Mouse (Mus musculus) mouse embryonic stem cell (cell line): ENCODE measurements around the gene Apol9b.

ENCODE experiments used
- in situ Hi-C, 2 experiments: fragments of 300-500 bp; cut with MboI; formaldehyde crosslinking; loops; 1 replicate in 1 of 2; 3 replicates in 1 of 2; pipeline ENCODE4 v1.14.3; 2019 to 2020; ENCODE audit warnings: low sequenced_read_pairs in 2 of 2, low pct_unique_long_range_greater_than_20kb in 1 of 2, mixed read lengths in 1 of 2; ENCODE audit not compliant: unreplicated experiment in 1 of 2

The Apol9b gene

DNA sequence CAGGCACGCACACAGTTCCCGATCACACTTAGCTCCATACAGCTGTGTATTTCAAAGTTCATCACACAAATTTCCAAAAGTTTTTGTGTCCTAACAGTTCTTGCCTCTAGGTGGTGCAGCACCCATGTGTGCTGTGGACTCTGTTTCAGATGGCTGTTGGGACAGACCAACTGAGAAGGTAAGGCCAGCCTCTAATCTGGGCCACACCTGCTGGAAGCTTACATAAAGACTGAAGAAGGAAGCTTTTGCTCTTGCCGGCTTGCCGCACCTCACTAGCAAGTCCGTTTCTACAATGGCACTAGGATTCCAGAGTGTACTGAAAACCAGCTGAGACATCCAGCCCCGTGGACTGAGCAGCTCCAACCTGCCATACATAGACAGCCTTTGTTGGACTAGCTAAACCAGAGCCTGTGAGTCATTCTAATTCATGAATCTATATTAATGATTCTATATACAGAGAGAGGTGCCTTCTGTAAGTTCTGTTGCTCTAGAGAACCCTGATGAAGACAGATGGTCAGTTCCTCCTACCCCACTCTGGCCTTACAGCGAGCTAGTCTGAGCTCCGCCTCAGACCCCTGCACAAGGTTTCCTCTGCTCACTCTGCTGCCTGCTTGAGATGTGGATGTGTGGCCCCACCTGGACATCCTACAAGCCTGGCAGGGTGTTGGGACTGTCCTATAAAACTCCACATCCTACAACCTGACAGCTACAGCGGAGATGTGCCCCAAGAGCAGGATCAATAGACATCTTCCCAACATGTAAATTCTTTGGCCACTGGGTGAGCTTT lies 11.9 kb downstream of the Apol9b start:
- in situ Hi-C loops = loop anchor here in 1 of 2 experiments (25.0 kb wide), 1 partner anchor 372 kb away; the partner anchor contains the start of gene Cacng2

DNA sequence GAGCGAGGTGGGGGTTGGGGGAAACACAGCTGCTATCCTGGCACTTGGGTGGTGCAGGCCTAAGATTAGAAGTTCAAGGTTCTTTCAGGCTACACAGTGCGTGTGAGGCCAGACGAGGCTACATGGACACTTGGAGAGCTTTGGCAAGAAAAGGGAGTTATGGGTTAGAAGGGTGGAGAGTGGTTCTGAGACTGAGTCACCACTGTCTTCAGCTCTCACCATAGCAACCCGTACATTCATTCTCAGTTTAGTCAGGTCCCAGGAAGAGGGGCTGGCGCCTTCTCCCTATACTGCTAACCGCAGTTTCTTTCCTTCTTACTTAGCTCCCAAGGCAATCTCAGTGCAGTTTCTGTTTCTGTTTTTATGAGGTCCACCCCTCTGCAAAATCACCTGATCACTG lies 12.7 kb downstream of the Apol9b start:
- in situ Hi-C loops = loop anchor here in 1 of 2 experiments (25.0 kb wide), 1 partner anchor 371 kb away; the partner anchor contains the start of gene Cacng2

DNA sequence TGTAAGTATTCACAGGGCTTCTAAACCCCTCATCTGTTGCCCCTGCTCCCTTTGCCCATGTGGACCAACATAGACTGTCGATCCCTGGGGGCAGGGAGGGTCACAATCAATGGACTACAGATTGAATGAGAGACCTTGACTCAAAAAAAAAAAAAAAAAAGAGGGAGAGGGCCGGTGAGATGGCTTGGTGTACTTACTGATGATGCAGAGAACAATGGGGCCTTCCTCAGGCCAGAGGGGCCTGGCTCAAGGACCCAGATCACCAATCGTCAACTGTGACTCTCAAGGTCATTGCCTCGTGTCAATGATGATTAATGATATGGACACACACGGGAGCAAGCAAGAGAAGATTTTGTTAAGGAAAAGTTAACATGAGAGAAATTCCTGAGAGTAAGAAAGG lies 15.8 kb downstream of the Apol9b start:
- in situ Hi-C loops = loop anchor here in 1 of 2 experiments (25.0 kb wide), 1 partner anchor 368 kb away; the partner anchor contains the start of gene Cacng2

DNA sequence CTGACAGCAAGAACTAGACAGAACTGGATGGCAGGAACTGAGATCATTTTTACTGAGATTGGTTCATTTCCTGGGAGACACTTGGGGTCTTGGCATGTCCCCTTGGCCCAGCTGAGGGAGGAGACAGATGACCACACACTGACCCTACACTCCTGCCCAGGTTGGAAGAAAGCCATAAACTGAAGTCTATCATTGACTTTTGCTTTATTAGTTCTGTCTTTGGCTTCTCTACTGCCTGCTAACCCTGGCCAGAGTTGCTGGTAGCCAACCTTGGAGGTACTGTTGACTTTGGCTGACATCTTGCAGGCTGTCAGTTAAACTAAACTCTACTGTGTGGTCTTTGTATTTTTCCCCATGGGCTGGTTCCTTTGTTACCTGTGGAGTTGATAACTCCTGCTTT lies 16.2 kb downstream of the Apol9b start:
- in situ Hi-C loops = loop anchor here in 1 of 2 experiments (25.0 kb wide), 1 partner anchor 367 kb away; the partner anchor contains the start of gene Cacng2

DNA sequence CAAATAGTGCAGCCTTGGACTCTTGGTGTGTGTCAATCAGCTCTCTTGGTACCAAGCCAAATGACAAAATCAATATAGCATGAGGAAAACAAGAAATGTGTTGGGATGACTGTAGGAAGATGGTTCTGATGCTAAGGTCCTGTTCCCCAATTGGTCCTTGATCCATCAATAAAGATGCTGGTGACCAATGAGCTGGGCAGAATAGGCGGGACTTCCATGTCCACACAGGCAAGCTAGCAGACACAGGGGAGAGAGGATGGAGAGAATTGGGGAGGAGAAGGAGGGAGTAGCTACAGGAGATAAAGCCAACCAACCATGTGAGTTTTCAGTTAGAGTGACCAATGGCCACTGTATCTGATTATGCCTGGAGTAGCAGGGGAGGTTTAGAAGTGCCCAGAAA lies 17.5 kb downstream of the Apol9b start:
- in situ Hi-C loops = loop anchor here in 1 of 2 experiments (25.0 kb wide), 1 partner anchor 366 kb away; the partner anchor contains the start of gene Cacng2

DNA sequence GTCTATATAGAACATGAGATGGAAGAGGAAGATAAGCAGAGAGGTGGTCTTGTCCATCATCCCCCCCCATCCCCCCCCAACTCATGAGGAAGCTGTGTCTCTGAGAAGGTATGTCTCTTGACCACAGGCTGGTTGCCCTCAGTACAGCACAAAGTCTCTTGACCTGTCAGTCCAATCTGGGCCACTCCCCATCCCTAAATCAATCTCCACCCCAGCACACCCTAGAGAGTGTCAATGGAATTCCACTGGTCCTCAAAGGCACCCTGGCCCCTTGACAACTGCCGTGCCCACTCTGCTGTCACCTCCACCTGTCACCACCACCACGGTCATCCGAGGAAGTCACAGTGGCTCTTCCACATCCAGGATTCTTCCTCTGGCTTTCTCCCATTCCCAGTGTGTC lies 19.6 kb downstream of the Apol9b start:
- in situ Hi-C loops = loop anchor here in 1 of 2 experiments (25.0 kb wide), 1 partner anchor 364 kb away; the partner anchor contains the start of gene Cacng2

DNA sequence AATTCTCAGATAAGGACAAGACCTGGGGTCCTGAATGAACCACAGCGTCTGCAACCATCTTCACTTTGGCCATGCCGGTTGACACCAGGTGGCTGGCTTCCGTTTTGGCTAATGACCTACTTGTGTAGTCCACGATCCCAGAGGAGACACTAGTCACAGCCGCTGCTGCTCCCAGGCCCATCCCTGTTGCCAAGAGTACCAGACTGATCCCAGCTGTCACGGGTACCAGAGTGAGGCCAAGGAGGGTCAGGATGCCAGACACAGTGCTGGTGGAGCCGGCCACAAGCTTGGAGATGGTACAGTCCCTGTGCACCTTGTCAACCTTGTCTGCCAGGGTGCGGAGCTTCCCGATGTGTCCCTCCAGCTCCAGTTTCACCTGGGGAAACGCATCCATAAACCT lies 20.9 kb downstream of the Apol9b start:
- in situ Hi-C loops = loop anchor here in 1 of 2 experiments (25.0 kb wide), 1 partner anchor 363 kb away; the partner anchor contains the start of gene Cacng2

DNA sequence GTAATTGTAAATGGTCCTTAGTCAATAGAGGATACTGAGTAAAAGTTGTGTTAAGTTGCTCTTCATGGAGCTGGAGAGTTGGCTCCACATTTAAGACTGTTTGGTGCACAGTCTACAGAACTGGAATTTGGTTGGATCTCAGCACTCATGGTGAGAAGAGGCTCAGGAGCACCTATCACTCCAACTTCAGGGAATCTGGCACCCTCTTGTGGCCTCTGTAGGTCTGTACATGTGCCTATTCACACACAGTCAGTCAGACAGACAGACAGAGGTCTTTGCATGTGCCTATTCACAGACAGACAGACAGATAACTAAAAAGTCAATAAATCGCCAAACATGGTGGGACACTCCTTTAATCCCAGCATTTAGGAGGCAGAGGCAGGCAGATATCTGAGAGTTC lies 21.6 kb downstream of the Apol9b start:
- in situ Hi-C loops = no loop called here

DNA sequence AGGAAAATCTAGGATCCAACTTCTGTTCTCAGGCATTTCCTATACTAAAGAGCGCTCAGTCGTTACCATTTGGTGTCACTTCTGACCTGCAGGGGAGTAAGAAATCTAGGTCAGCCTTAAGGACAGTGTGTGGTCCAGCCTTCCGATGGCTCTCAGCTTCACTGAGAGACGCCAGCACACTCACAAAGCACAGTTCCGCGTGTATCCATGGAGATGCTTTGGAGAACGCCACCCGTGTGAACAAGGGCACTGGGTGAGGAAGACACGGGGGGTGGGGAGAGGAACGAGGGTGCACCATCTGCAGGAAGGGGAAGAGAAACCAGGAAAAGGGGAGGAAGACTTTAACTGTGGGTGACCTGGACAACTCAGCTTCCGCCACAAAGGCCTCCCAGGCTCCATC lies 23.6 kb downstream of the Apol9b start:
- in situ Hi-C loops = no loop called here

DNA sequence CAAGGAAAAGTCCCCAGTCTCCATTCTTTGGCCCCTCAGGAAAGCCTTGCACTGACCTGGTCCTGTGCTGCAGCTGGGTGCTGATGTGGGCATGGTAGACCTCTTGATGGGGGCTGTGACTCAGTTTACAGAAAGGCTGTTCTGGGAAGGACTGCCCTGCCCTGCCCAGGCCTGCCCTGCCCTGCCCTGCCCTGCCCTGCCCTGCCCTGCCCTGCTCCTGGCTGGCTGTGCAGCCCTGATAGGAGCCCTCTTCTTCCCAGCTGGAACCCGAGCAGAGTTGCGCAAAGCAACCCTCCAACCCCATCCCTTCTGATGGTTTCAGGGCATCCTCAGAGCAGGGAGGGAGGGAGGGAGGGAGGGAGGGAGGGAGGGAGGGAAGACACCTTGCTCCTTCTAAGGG lies 26.3 kb downstream of the Apol9b start:
- in situ Hi-C loops = no loop called here

DNA sequence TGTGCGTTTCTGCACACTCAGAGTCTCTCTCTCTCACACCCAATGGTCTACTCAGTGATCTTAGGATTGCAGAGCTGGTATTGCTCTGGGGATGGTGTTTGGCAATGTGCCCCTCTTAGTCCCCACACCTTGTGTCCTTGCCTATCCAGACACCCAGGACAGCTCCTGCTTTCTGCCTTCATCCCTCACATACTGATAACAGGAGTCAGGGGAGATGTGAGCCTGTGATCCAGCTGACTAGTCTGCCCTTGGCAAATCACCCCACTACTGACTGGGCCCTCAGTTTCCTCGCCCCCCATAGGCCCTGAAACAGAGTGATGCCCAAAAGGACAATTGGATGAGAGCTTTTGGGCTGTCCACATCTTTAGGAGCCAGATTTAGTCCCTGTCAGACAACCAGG lies 27.2 kb downstream of the Apol9b start:
- in situ Hi-C loops = no loop called here

DNA sequence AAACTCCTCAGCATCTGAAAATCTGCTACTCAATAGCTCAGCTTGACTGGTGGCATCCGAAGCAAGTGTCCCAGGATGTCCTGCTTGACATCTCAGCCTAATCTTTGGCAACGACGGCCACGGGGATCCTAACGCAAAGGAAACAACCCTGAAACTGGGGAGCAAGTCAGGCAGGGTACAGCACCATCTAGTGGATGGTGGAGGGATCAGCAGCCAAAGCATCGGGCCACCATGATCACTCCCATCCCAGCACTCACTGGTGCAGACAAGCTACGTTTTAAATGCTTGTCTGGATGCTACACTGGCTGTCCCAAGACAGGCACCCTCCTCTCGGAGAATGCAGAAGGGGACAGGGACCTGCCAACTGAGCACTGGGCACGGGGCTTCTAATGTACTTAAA lies 28.0 kb downstream of the Apol9b start, which contains the start of gene Apol8:
Apol8 (minus strand) TSS at position 156 of the 400 bp plus-strand sequence.
- in situ Hi-C loops = no loop called here

DNA sequence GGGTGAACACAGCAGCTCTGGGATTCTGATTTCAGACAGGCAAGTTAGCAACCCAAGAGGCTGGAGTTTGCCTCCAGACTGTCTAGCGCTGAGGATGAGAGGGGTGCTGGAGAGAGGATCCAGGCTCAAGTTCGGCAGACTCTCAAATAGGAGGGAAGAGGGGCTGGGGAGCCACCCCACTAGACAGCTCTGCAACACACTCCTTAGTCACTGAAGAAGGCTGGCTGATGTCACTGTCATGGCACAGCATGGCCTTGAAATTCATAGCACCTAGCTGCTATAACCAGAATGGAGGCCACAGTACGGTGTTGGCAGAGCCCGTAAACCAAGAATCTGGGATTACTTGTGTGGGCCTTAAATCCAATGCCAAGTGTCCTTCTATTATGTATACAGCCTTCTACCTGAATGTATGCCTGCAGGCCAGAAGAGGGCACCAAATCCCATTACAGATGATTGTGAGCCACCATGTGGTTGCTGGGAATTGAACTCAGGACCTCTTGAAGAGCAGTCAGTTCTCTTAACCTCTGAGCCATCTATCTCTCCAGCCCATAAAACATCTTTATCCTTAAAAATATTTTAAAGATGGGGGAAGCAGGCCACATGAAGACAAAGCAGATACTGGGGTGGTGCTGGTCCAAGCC lies 28.9 kb downstream of the Apol9b start:
- in situ Hi-C loops = no loop called here

DNA sequence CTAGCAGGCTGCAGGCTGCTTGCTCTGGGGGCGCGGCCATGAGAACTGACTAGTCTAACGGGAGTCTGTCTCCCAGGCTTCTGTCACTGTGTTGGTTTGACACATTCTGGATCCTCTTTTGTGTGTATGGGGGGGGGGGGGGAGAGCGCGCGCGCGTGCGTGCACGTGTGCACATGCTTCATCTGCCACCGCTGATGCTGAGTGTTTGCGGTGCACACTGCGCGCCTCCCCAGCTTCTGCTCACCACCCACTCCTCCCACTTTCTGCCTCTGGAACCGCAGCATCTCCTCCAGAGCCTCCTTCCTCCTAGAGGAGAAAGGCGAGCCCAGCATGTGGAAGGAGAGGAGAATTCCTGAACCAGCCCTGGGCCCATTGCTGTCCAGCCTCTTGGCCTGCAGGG lies 31.2 kb downstream of the Apol9b start:
- in situ Hi-C loops = no loop called here

DNA sequence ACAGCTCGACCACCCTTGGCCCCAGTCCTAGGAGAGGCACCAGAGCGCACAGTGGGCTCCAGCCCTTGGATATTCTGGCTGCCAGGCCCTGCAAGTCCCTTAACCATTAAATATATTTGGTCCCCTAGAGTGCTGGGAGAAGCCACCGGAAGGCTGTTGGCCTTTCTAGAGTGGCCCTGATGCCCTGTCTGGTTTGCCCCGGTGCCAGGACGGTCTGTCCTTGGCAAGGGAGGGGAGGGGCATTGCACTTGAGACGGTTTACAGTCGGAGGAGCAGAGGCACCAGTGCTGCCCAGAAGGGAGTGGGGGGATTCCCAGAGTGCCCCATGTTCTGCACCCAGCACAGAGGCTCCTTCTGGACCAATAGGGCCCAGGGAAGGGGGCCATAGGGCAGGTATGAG lies 32.2 kb downstream of the Apol9b start:
- in situ Hi-C loops = no loop called here

DNA sequence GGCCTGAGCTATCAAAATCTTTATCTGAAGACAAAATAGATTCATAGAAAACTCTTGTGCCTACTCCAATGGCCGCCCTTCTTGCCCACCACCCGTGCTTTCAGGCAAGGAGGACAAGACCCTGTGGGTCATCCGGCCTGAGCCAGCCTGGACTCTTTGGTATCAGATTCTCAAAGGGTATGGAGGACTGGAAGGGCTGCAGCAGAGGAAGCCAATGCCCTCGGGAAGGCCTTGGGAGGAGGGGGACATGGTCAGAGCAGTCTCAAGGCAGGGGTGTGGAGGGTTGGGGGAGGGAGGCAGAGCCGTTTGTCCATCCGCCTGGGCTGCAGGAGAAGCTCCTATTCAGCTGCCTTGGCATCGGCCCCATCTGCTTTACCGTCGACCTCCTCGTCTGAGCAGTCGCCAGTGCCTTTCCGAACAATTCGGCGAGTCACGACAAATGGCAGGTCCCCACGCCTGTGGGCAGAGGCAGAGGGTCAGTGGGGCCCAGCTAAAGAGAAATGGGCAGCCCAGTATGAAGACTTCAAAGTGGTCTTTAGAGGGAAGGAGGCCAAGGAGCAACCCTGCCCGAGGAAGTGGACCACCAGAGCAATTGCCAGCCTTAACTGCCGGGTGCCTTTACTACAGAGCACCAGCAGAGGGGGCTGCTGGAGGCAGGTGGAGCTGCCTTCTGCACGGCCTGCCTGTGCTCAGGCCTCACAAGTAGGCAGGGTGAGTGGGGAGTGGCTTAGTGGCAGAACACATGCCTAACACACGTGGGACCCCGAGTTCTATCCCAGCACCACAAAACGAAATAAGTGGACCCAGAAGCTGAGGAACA lies 32.9 kb downstream of the Apol9b start:
- in situ Hi-C loops = no loop called here

DNA sequence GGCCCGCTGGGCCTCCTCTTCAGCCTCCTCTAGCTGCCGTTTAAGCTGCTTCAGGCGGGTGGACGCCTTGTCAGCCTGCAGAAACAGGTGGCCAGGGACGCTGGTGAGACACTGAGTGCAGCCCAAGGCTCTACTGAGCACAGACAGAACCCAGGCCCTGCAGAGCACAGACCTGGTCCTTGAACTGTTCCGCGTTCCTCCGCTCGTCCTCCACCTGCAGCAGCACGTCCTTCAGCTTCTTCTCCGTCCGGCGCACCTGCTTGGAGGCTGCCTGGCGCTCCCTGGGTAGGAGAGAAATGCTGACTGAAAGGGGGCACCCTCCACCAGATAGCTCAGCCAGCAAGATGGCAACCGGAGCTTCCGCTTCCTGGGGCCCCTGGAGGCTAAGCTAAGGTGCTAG lies 34.2 kb downstream of the Apol9b start:
- in situ Hi-C loops = no loop called here

DNA sequence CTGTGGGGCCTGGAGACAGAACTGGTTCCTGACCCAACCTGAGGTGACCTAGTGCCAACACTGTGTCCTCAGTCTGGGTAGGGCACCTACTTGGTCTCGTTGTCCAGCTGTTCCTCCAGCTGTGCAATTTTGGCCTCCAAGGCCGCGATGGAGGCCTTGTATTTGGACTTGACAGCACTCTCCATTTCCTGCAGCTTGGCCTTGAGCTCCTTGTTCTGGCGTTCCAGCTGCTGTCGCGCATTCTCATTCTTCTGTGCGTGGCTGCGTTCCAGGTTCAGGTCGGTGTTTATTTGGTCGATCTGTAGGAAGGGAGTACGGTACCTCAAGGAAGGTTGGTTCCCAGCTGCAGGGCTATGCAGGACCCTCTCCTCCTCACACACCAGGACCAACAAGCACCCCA lies 34.9 kb downstream of the Apol9b start:
- in situ Hi-C loops = no loop called here
